Comparison of ENCODE assay signal across 24 mouse cellular contexts in the genomic region with DNA sequence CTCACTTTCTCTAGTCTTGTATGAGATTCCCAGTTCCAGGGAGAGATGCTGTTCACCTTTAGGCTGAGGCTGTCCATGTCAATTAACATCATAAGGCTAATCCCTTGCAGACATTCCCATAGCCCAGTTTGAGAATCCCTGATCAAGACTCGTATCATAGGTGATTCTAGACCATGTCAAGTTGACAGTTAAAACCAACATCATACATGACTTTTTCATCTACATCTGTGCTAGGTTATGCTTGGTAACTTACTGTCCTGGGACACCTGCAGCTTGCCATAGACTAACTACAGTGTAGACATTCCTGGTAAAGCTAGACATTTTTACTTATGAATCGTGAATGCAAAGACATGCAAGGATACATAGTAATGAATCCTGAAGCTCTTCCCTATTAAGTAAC. TPM values are rescaled to one million over a fixed set of nuclear protein-coding genes. Genes with fewer than 3 reads are reported as not detected.
DNase-seq lines count a peak whose midpoint lies in the region; ATAC-seq lines count a peak whose summit lies in the region.
"Had no signal": no experiment of that assay in that cellular context is flagged by ENCODE, and none has a peak within 500 bp of the region (broad histone marks: within the 10 kb centered on the region; RNA-seq: fewer than 3 reads in every experiment).

No protein-coding gene starts in this region.

- no peaks in the 10 kb centered on the region for H3K4me1 ChIP-seq in intestine, embryonic 15.5 days (replicated peaks)

- no peaks in the 10 kb centered on the region for H3K27me3 ChIP-seq in intestine, embryonic 15.5 days (replicated peaks)
- H3K27me3 ChIP-seq: CH12.LX, Patski had no signal

- no peaks in the 10 kb centered on the region for H3K9me3 ChIP-seq in intestine, embryonic 15.5 days

- no peak overlapping the region for H3K4me2 ChIP-seq in intestine, embryonic 15.5 days (replicated peaks)

- 91% methylated on average over 2 of the region's 2 CpGs for WGBS in intestine, embryonic 15.5 days

- H3K27ac ChIP-seq in intestine, embryonic 15.5 days = no peak overlapping the region

- ATAC-seq in intestine, embryonic 15.5 days = no peak
- ATAC-seq: activated CD4-positive, CD25-positive, alpha-beta regulatory T cell, adult 4 months; CD4-positive, CD25-positive, alpha-beta regulatory T cell, adult 4 months; Patski had no signal

- DNase-seq in retina, adult 2 months (ENCODE audit: low read depth, low spot score) = peak; percentile 3
- DNase-seq in retina, embryonic 14.5 days (ENCODE audit: low spot score) = no peak
- DNase-seq in adipocyte (ENCODE audit: low spot score) = peak; percentile 95
- peak; percentile 15 for DNase-seq in retina, postnatal 1 day
- DNase-seq in retina, postnatal 7 days (ENCODE audit: low read depth, low spot score) = peak; percentile 9
- DNase-seq in ovary, postnatal 36 days (ENCODE audit: low spot score) = no peak
- no peak for DNase-seq in gastrocnemius, postnatal 14 days
- DNase-seq: adrenal gland, adult 2 months; adrenal gland, adult 8-10 months; adrenal gland, postnatal 10 days; adrenal gland, postnatal 14 days; adrenal gland, postnatal 25 days; adrenal gland, postnatal 36 days; B cell, adult 2 months; cerebellum, adult 11 months; cerebellum, adult 11-12 months; cerebellum, adult 18-20 months had no signal

- intact Hi-C loops in gastrocnemius, postnatal 14 days (cut with DNase I; ENCODE audit: low total_unique reads) = no loop called here

- H3K36me3 ChIP-seq in intestine, embryonic 15.5 days = no peaks in the 10 kb centered on the region
- H3K36me3 ChIP-seq: G1E had no signal

- H3K9ac ChIP-seq in intestine, embryonic 15.5 days = no peak overlapping the region

- no peak overlapping the region for H3K4me3 ChIP-seq in intestine, embryonic 15.5 days (replicated peaks)

RNA-seq across cellular contexts. Expression of a gene that starts 27.3 kb away (rescaled TPM):
- 1 to 10 TPM; 1.9 to 3.8 TPM for total RNA-seq in gastrocnemius, postnatal 14 days (2021)
- polyA plus RNA-seq in intestine, embryonic 15.5 days (2015; fragmentation: Nextera tagmentation; extraction: Ambion mirVana) = 4.5 and 4.7 TPM in 2 replicates
- total RNA-seq: CH12.LX, G1E, MEL had no signal
- polyA plus RNA-seq: activated CD4-positive, CD25-positive, alpha-beta regulatory T cell, adult 4 months; CD4-positive, CD25-positive, alpha-beta regulatory T cell, adult 4 months; G1E had no signal

Comparison
In these comparisons a context has a peak if more than half of its experiments do, and no peak if none do; other contexts are left out.
1. DNase-seq: peak in retina, adult 2 months (single experiment), adipocyte (single experiment), retina, postnatal 1 day (single experiment) and retina, postnatal 7 days (single experiment); none in retina, embryonic 14.5 days (single experiment), ovary, postnatal 36 days (single experiment) and gastrocnemius, postnatal 14 days (single experiment).